Mouse (Mus musculus): ENCODE results near the gene Phf1. TPM values are rescaled to one million over a fixed set of nuclear protein-coding genes. Genes with fewer than 3 reads are reported as not detected.
"Not testable (repeated sequence)": the region's sequence is repeated elsewhere in the genome, so short reads cannot be mapped to it uniquely, and the experiment has no call there.

Phf1 gene
- polyA plus RNA-seq, 1 experiment from 2014 or later, result 7.6 TPM

DNA sequence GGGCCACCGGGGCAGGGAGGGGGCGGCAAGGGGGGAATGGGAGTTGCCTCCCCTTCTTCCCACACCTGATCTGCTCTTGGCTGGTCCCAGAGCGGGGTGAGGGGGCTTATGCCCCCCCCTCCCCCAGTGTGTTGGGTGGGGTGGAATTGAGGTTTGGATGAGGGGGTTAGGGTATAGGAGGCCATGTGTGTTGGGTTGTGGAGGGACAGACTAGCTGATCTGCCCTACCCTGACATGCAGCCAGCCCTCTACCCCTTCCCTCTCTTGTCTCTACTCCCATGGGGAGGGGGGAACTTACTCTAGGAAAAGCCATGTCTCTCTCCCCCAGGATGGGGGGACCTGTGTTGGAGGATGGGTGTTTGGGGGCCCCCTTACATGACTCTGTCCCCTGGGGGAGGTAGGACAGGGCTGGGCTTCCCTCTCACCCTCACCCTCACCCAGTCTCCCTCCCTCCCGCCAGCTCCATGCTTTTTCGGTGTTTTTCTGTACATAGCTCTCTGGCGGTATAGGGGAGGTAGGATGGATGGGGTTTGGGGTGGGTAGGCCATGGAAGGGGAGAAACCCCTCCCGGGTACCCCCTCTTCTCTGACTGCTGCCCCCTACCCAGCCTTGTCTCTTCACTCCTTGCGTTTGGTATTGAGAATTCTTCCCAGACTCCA, 38.5 kb downstream of the Phf1 start:
- H3K36me3 ChIP-seq (ENCODE audit: inconsistent target), result 0 out of 2 replicates have a peak, but pooled peaks cover 7% of the 10 kb centered on the region
- no peak overlapping the region for H3K27ac ChIP-seq
- 88% methylated on average over 6 of the region's 8 CpGs for WGBS (ENCODE audit: missing documents)
- H3K79me2 ChIP-seq (ENCODE audit: inconsistent target), result peaks cover 32% of the 10 kb centered on the region
- H3K4me3 ChIP-seq (ENCODE audit: inconsistent target), result no peak overlapping the region

DNA sequence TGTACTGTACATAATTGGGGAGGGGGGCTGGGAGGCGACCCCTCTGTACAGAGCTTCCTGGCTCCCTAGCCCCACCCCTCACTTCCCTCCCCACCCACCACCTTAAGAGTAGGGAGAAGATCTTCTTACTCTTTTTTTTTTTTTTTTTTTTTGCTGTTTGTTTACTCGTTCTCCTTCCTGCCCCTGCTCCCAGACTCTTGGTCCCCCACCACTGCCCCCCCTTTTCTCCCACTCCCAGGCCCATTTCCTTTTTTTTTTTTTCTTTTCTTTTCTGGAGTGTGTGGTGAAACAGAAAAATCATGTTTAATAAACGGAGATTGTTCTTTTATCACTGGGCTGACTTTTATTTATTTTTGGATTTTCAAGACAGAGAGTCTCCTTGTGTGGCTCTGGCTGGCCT, 39.3 kb downstream of the Phf1 start:
- H3K27ac ChIP-seq, result peak overlapping the region; percentile 57
- H3K36me3 ChIP-seq (ENCODE audit: inconsistent target), result 0 out of 2 replicates have a peak, but pooled peaks cover 10% of the 10 kb centered on the region
- H3K4me3 ChIP-seq (ENCODE audit: inconsistent target), result peak overlapping the region; percentile 87
- 0% methylated on average over 2 of the region's 3 CpGs for WGBS (ENCODE audit: missing documents)
- H3K79me2 ChIP-seq (ENCODE audit: inconsistent target), result peaks cover 32% of the 10 kb centered on the region

DNA sequence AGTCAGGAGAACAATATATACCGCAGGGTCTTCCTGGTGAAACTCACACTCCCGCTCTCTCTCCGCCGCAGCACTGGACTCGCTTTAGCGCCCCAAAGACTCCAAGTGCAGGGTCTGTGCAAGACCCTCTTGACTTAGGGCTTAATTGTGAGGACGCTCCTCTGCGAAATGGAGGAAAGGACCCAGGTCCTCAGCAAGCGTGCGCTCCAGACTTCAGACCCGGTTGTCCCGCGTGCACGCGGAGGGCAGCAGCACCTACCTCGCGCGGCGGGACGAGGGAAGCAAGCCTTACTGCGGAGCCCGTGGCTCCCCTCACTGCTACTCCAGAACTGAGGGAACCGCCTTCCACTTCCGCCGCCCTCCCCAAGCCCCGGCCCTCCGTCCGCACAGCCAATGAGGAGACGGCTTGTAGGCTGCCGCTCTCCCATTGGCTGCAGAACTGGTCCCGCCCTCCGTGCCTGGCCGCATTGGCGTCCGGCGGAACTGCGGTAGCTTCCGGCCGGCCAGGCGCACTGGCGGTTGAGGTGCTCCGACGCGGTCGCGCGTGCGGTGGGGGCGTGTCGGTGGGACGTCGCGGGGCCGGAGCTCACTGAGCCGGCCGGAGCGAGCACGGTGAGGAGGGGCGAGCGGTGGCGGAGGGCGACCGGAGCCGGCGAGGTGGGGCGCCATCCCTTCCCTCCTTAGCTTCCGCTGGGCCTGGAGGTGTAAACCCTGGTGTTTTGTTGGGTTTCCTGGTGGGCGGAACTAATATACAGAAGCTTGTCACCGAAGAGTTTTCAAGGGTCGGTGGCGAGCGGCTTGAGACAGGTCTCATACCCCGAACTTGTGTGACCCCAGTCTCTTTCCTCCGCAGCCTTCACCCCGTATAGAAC, 40.1 kb downstream of the Phf1 start, which contains the start of gene Zbtb9:
Gene Zbtb9 (plus strand): TSS at position 465 of the 872 bp plus-strand sequence.
- Histone ChIP-seq H3K36me3 (ENCODE audit: inconsistent target) (0 out of 2 replicates have a peak, but pooled peaks cover 10% of the 10 kb centered on the region), H3K27ac (peak within 1 kb of the TSS; percentile 57), H3K79me2 (ENCODE audit: inconsistent target) (peaks cover 32% of the 10 kb centered on the region), H3K4me3 (ENCODE audit: inconsistent target) (peak within 1 kb of the TSS; percentile 91)
- under 1% methylated on average over 75 of the region's 75 CpGs for WGBS (ENCODE audit: missing documents)

DNA sequence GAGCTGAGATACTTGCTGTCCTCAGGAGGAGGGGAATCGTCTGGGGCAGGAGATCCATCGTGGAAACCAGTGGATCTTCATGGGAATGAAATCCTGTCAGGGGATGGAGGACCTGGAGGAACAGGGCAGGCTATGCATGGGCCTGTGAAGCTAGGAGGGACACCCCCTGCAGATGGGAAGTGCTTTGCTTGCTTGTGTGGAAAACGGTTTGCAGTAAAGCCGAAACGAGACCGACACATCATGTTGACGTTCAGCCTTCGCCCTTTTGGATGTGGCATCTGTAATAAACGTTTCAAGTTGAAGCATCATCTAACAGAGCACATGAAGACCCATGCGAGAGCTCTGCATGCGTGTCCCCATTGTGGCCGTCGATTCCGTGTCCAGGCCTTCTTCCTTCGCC, 41.7 kb downstream of the Phf1 start:
- peaks cover 32% of the 10 kb centered on the region for H3K79me2 ChIP-seq (ENCODE audit: inconsistent target)
- no peak overlapping the region for H3K4me3 ChIP-seq (ENCODE audit: inconsistent target)
- 0 out of 2 replicates have a peak, but pooled peaks cover 10% of the 10 kb centered on the region for H3K36me3 ChIP-seq (ENCODE audit: inconsistent target)
- no peak overlapping the region for H3K27ac ChIP-seq
- WGBS (ENCODE audit: missing documents), result 89% methylated on average over 15 of the region's 15 CpGs

DNA sequence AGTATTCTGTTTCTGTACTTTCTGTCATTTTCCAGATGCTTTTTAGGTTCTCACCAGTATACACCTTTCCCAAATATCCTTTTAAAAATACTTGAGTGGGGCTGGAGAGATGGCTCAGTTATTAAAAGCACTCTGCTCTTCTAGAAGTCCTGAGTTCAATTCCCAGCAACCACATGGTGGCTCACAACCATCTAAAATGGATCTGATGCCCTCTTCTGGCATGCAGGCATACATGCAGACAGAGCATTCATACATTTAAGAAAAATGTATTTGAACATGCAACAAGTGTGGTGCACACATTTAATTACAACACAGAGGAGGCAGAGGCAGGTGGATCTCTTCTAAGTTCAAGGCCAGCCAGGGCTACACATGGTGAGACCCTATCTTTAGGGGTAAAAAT, 42.6 kb downstream of the Phf1 start:
- Histone ChIP-seq H3K79me2 (ENCODE audit: inconsistent target) (peaks cover 32% of the 10 kb centered on the region), H3K36me3 (ENCODE audit: inconsistent target) (0 out of 2 replicates have a peak, but pooled peaks cover 10% of the 10 kb centered on the region), H3K27ac (no peak overlapping the region), H3K4me3 (ENCODE audit: inconsistent target) (no peak overlapping the region)

DNA sequence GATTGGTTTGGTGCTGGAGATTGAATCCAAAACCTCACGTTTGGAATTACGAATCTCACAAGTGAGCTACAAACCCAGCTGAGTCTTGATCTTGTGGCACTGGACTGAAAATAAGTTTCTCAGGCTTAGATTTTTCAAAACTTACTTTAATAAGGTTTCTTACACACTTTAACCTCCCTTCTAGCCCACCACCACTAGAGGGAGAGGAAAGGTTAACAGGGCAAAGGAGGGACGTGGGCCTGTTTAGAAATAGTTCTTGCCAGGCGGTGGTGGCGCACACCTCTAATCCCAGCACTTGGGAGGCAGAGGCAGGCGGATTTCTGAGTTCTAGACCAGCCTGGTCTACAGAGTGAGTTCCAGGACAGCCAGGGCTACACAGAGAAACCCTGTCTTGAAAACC, 44.5 kb downstream of the Phf1 start:
- not testable (repeated sequence) for H3K4me3 ChIP-seq (ENCODE audit: inconsistent target); H3K27ac ChIP-seq
- WGBS (ENCODE audit: missing documents), result 94% methylated on average over 5 of the region's 6 CpGs
- H3K79me2 ChIP-seq (ENCODE audit: inconsistent target), result peaks cover 32% of the 10 kb centered on the region
- 0 out of 2 replicates have a peak, but pooled peaks cover 10% of the 10 kb centered on the region for H3K36me3 ChIP-seq (ENCODE audit: inconsistent target)

DNA sequence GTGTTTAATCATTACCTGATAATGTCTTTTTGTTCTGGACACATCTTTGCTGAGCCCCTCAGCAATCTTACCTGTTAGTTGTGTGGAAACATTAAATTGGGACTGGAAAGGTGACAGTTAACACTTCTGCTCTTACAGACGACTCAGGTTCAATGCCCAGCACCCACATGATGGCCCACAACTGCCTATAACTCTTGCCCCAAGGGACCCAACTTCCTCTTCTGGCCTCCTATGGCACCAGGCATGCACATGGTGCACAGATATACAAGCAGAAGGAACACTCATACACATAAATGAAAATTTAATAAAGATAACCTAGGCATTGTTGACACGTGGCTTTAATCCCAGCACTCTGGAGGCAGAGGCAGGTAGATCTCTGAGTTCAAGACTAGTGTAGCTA, 46.6 kb downstream of the Phf1 start:
- Histone ChIP-seq H3K36me3 (ENCODE audit: inconsistent target) (0 out of 2 replicates have a peak, but pooled peaks cover 10% of the 10 kb centered on the region), H3K4me3 (ENCODE audit: inconsistent target) (no peak overlapping the region), H3K27ac (no peak overlapping the region), H3K79me2 (ENCODE audit: inconsistent target) (peaks cover 20% of the 10 kb centered on the region)
- WGBS (ENCODE audit: missing documents), result 37% methylated on average over 2 of the region's 2 CpGs

DNA sequence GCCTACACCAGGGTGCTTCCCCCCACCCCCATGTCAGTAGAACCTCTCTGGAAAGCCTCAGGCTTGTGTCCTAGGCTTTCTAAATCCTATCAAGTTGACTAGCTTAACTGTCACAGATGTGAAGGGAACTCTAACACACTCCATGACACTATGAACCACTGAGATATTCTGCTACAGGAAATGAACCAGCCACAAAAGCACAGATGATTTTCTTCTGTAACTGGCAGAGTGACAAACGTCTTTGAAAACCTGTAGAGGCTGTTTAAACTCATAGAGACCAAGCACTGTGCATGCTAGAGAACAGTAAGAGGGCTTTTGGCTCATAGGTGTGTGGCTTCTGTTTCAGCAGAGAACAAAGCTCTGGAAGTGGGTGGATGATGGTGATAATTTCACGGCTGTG, 48.2 kb downstream of the Phf1 start:
- Histone ChIP-seq H3K36me3 (ENCODE audit: inconsistent target) (0 out of 2 replicates have a peak, but pooled peaks cover 7% of the 10 kb centered on the region), H3K79me2 (ENCODE audit: inconsistent target) (peaks cover 4% of the 10 kb centered on the region; the same call in 1 of the 2 replicates), H3K27ac (no peak overlapping the region), H3K4me3 (ENCODE audit: inconsistent target) (no peak overlapping the region)
- 30% methylated on average over 2 of the region's 2 CpGs for WGBS (ENCODE audit: missing documents)

DNA sequence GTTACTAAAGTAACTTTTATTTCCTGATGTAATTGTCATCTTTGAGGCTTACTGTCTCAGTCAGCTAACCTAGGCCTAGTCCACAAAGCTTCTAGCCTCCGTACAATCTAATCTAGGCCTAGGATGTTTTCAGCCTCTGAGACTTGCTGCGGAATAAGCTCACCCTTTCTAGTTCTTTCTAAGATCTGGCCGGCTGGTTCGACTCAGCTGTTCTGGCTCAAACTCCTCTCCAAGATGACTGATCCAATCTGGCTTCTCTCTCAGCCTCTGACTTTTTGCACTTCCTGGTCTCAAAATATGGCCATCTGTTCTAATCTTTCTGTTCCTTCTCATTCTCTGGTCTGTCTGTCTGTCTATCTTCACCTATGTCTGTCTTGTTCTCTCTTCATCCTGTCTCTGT, 50.5 kb downstream of the Phf1 start:
- Histone ChIP-seq H3K79me2 (ENCODE audit: inconsistent target) (no peaks in the 10 kb centered on the region), H3K27ac (no peak overlapping the region), H3K36me3 (ENCODE audit: inconsistent target) (no peaks in the 10 kb centered on the region), H3K4me3 (ENCODE audit: inconsistent target) (no peak overlapping the region)
- 95% methylated on average over 4 of the region's 4 CpGs for WGBS (ENCODE audit: missing documents)

DNA sequence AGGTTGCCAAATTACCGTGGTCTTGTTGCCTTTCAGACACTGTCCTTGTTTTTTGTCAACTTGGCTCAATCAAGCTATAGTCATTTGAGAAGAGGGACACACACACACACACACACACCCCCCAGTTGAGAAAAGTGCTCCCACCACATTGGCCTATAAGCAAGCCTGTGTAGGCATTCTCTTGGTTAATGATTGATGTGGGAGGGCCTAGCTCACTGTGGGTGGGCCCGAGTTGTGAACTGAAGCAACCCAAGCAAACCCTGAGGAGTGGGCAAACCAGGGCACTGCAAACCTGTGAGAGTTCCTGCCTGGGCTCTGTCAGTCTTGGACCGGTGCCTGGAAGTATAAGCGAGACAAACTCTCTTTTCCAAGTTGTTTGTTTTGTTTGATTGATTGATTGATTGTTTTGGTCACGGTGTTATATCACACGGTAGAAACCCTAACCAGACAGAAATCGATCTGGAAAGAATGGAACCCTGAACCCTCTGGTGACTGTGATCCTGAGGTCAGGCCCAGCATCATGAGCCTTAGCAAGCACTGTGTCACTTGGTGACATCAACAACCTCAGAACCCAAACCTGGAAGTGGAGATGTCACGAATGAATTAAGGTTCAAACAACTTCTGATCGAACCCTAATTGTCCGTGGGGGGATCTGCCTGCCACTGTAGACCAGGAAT, 52.8 kb downstream of the Phf1 start:
- WGBS (ENCODE audit: missing documents), result 94% methylated on average over 8 of the region's 10 CpGs
- no peaks in the 10 kb centered on the region for H3K79me2 ChIP-seq (ENCODE audit: inconsistent target)
- no peak overlapping the region for H3K4me3 ChIP-seq (ENCODE audit: inconsistent target)
- no peak overlapping the region for H3K27ac ChIP-seq
- H3K36me3 ChIP-seq (ENCODE audit: inconsistent target), result no peaks in the 10 kb centered on the region

Other genes starting within 250 kb of the Phf1 start
- gene Crebrf, start 217.4 kb upstream of the Phf1 start, polyA plus RNA-seq (2018), result 4.2 to 20.5 TPM (median 12.8 TPM) in 3 replicates
- gene Bnip1, start 152.0 kb upstream of the Phf1 start, polyA plus RNA-seq (2018), result 14.5 to 27.0 TPM (median 16.7 TPM) in 3 replicates
- not detected in 3 replicates for gene Nkx2-5, start 88.0 kb upstream of the Phf1 start, polyA plus RNA-seq (2018)
- gene Kifc5b, start 16.0 kb upstream of the Phf1 start, polyA plus RNA-seq (2018), result 0.69 to 1.8 TPM (median 0.74 TPM) in 3 replicates
- gene Cuta, start 6.5 kb downstream of the Phf1 start, polyA plus RNA-seq (2018), result 40.7 to 118 TPM (median 91.4 TPM) in 3 replicates
- 0.32 to 1.8 TPM (median 0.85 TPM) in 3 replicates for gene Syngap1, start 8.2 kb downstream of the Phf1 start, polyA plus RNA-seq (2018)
- 9.0 to 9.9 TPM (median 9.3 TPM) in 3 replicates for gene Zbtb9, start 40.1 kb downstream of the Phf1 start, polyA plus RNA-seq (2018)
- 89.6 to 180 TPM (median 127 TPM) in 3 replicates for gene Bak1, start 96.0 kb downstream of the Phf1 start, polyA plus RNA-seq (2018)
- gene Itpr3, start 124.3 kb downstream of the Phf1 start, polyA plus RNA-seq (2018), result 2.1 to 11.2 TPM (median 2.1 TPM) in 3 replicates
- 27.2 to 144 TPM (median 80.5 TPM) in 3 replicates for gene Uqcc2, start 200.9 kb downstream of the Phf1 start, polyA plus RNA-seq (2018)
- not detected in 3 replicates for gene Ip6k3, start 234.7 kb downstream of the Phf1 start, polyA plus RNA-seq (2018)